Mouse (Mus musculus): ENCODE measurements at regions not wholly inside any gene's neighbourhood (a gene's known extent, or its start where the extent isn't known, plus 50 kb on each side); places are given as distances from the start of the nearest gene placed in this dataset.
A peak's percentile ranks its signal among the peaks of the same experiment; 100 is the strongest.
"Not testable (repeated sequence)": the region's sequence is repeated elsewhere in the genome, so short reads cannot be mapped to it uniquely, and the experiment has no call there.

- H3K9me3 ChIP-seq (ENCODE audit: low read length); H3K4me1 ChIP-seq (ENCODE audit: insufficient read depth, low read depth, low read length); H3K27ac ChIP-seq (ENCODE audit: low read length); H3K36me3 ChIP-seq (ENCODE audit: insufficient read depth, low read length); H3K27me3 ChIP-seq (replicated peaks; ENCODE audit: insufficient read depth, low read length); H3K4me3 ChIP-seq (ENCODE audit: low read depth, low read length); ATAC-seq; H3K9ac ChIP-seq (replicated peaks; ENCODE audit: low read depth); H3K4me2 ChIP-seq (replicated peaks; ENCODE audit: low read depth, low read length); DNase-seq (ENCODE audit: low spot score): not testable (repeated sequence)
- WGBS: 32% methylated on average over 6 of the region's 6 CpGs
- peak; percentile 47 for TF ChIP-seq CTCF (IDR thresholded peaks at IDR 0.05)
Observed at GRCm38 (mm10) chr13:68167826-68168225, 304.7 kb downstream of the BC048507 start.

- H3K4me3 ChIP-seq (ENCODE audit: low read depth, low read length); H3K27ac ChIP-seq (ENCODE audit: low read length); H3K9ac ChIP-seq (replicated peaks; ENCODE audit: low read depth); H3K9me3 ChIP-seq (ENCODE audit: low read length); ATAC-seq; H3K27me3 ChIP-seq (replicated peaks; ENCODE audit: insufficient read depth, low read length); H3K4me2 ChIP-seq (replicated peaks; ENCODE audit: low read depth, low read length); H3K36me3 ChIP-seq (ENCODE audit: insufficient read depth, low read length); DNase-seq (ENCODE audit: low spot score); H3K4me1 ChIP-seq (ENCODE audit: insufficient read depth, low read depth, low read length): not testable (repeated sequence)
- 80% methylated on average over 10 of the region's 10 CpGs for WGBS
Observed at GRCm38 (mm10) chr13:68173456-68173855, 310.3 kb downstream of the BC048507 start.
